Mouse (Mus musculus) heart, embryonic 16.5 days (tissue): ENCODE results near the gene Krtap5-5. TPM values are rescaled to one million over a fixed set of nuclear protein-coding genes. Genes with fewer than 3 reads are reported as not detected.

ENCODE experiments used
- ATAC-seq: fragments of 200-750 bp; cut with Nextera tagmentation; replicated peaks from 2 replicates; pipeline ENCODE4 v1.8.0; 2017; ENCODE audit warnings: moderate number of reproducible peaks; ENCODE audit not compliant: insufficient read depth, low FRiP score; ENCODE audit errors: extremely low read depth
- H3K27ac ChIP-seq: fragments of 300-500 bp; sonication (generic); 2 replicates; pipeline ENCODE4 v1.5.1; 2014; ENCODE audit warnings: mild to moderate bottlenecking, low read length, control low read depth, moderate library complexity
- H3K27me3 ChIP-seq: fragments of 300-500 bp; sonication (generic); 2 replicates; pipeline ENCODE4 v1.6.1; 2014; ENCODE audit warnings: low read length, mixed read lengths; ENCODE audit not compliant: control insufficient read depth, insufficient read depth
- H3K36me3 ChIP-seq: fragments of 300-500 bp; sonication (generic); 2 replicates; pipeline ENCODE4 v1.6.1; 2014; ENCODE audit not compliant: control insufficient read depth, insufficient read depth
- H3K4me1 ChIP-seq: fragments of 300-500 bp; sonication (generic); 2 replicates; pipeline ENCODE4 v1.6.1; 2014; ENCODE audit warnings: low read length, mixed read lengths; ENCODE audit not compliant: control insufficient read depth, insufficient read depth
- H3K4me2 ChIP-seq: fragments of 300-500 bp; sonication (generic); 2 replicates; pipeline ENCODE4 v1.6.1; 2014; ENCODE audit warnings: low read depth, mild to moderate bottlenecking, control low read depth, low read length
- H3K4me3 ChIP-seq: fragments of 300-500 bp; sonication (generic); 2 replicates; pipeline ENCODE4 v1.5.1; 2014; ENCODE audit warnings: mild to moderate bottlenecking, control low read depth, low read length
- H3K9ac ChIP-seq: fragments of 300-500 bp; sonication (generic); 2 replicates; pipeline ENCODE4 v1.6.1; 2014; ENCODE audit warnings: low read length, control low read depth
- H3K9me3 ChIP-seq: fragments of 300-500 bp; sonication (generic); replicated peaks from 2 replicates; pipeline ENCODE4 v1.6.1; 2016; ENCODE audit warnings: low read length; ENCODE audit not compliant: control insufficient read depth
- WGBS: fragments of 180-500 bp; shearing (Covaris S2); extraction: QIAGEN DNeasy Blood & Tissue Kit; methylation state at CpG from one replicate; pipeline ENCODE4 v1.1.7; 2014; 5-methylcytosine and 5-hydroxymethylcytosine counted together
- polyA plus RNA-seq: library from polyadenylated mRNA; unstranded; fragments of >200 nt; fragmentation: Nextera tagmentation; extraction: Ambion mirVana; gene quantifications from 2 replicates; pipeline ENCODE4 v1.2.1, GENCODE M21; 2015

The Krtap5-5 gene
- polyA plus RNA-seq, 1 experiment from 2014 or later: not detected

- no peaks in the 10 kb centered on the region for H3K9me3 ChIP-seq
- no peak overlapping the region for H3K9ac ChIP-seq
- H3K27me3 ChIP-seq: no peaks in the 10 kb centered on the region
- no peak overlapping the region for H3K27ac ChIP-seq
- no peak overlapping the region for H3K4me3 ChIP-seq
- no peak overlapping the region for H3K4me2 ChIP-seq
- 21% methylated on average over 1 of the region's 1 CpGs for WGBS
- H3K4me1 ChIP-seq: no peaks in the 10 kb centered on the region
- no peak for ATAC-seq
- H3K36me3 ChIP-seq: no peaks in the 10 kb centered on the region
These were observed 48.8 kb downstream of the Krtap5-5 start for GRCm38 (mm10) chr7:142181021-142181420.

Other genes with a start within 250 kb of the Krtap5-5 start
- 54.3 and 56.3 TPM in 2 replicates for gene Mob2, start 168.9 kb downstream of the Krtap5-5 start, polyA plus RNA-seq
- gene Dusp8, start 134.1 kb downstream of the Krtap5-5 start, polyA plus RNA-seq: 9.3 and 11.1 TPM in 2 replicates
- not detected in 2 replicates for gene Gm45618, start 109.2 kb downstream of the Krtap5-5 start, polyA plus RNA-seq
- gene Gm39115, start 93.9 kb downstream of the Krtap5-5 start, polyA plus RNA-seq: not detected in 2 replicates
- not detected in 2 replicates for gene Gm45337, start 85.4 kb downstream of the Krtap5-5 start, polyA plus RNA-seq
- gene Gm29735, start 72.9 kb downstream of the Krtap5-5 start, polyA plus RNA-seq: not detected in 2 replicates
- gene Gm4553, start 64.2 kb downstream of the Krtap5-5 start, polyA plus RNA-seq: not detected in 2 replicates
- not detected in 2 replicates for gene Krtap5-2, start 54.0 kb downstream of the Krtap5-5 start, polyA plus RNA-seq
- not detected in 2 replicates for gene Gm10153, start 39.6 kb downstream of the Krtap5-5 start, polyA plus RNA-seq
- gene Krtap5-3, start 28.6 kb downstream of the Krtap5-5 start, polyA plus RNA-seq: not detected in 2 replicates
- gene Gm7579, start 18.1 kb downstream of the Krtap5-5 start, polyA plus RNA-seq: not detected in 2 replicates
- gene Gm40460, start 11.1 kb upstream of the Krtap5-5 start, polyA plus RNA-seq: not detected in 2 replicates
- gene Gm2431, start 28.4 kb upstream of the Krtap5-5 start, polyA plus RNA-seq: not detected in 2 replicates
- gene Gm4559, start 44.4 kb upstream of the Krtap5-5 start, polyA plus RNA-seq: not detected in 2 replicates
- gene Krtap5-1, start 67.1 kb upstream of the Krtap5-5 start, polyA plus RNA-seq: not detected in 2 replicates
- gene Krtap5-4, start 73.6 kb upstream of the Krtap5-5 start, polyA plus RNA-seq: 0.18 TPM in 1 of 2 replicates, not detected in the other
- 4.8 and 4.9 TPM in 2 replicates for gene Ifitm10, start 143.8 kb upstream of the Krtap5-5 start, polyA plus RNA-seq
- not detected in 2 replicates for gene Gm49369, start 152.7 kb upstream of the Krtap5-5 start, polyA plus RNA-seq
- gene Ctsd, start 158.1 kb upstream of the Krtap5-5 start, polyA plus RNA-seq: 470 and 482 TPM in 2 replicates
- gene Syt8, start 204.9 kb upstream of the Krtap5-5 start, polyA plus RNA-seq: 0.17 and 0.32 TPM in 2 replicates
- 14.1 and 27.0 TPM in 2 replicates for gene Tnni2, start 211.8 kb upstream of the Krtap5-5 start, polyA plus RNA-seq
- 73.5 and 83.5 TPM in 2 replicates for gene Lsp1, start 230.8 kb upstream of the Krtap5-5 start, polyA plus RNA-seq